14 mouse cellular contexts compared by ENCODE assay signal in genomic region chr13:99743952-99744789, GRCm38 (mm10).
DNase-seq lines count a peak whose midpoint lies in the region; ATAC-seq and TF ChIP-seq lines count a peak whose summit lies in the region.
"Had no signal": no experiment of that assay in that cellular context is flagged by ENCODE, and none has a peak within 500 bp of the region (broad histone marks: within the 10 kb centered on the region; RNA-seq: fewer than 3 reads in every experiment).

No protein-coding gene starts in this region.

- no peaks in the 10 kb centered on the region for H3K27me3 ChIP-seq in hindbrain, embryonic 14.5 days (ENCODE audit: control insufficient read depth, insufficient read depth, low read length)
- no peaks in the 10 kb centered on the region for H3K27me3 ChIP-seq in neural tube, embryonic 13.5 days
- H3K27me3 ChIP-seq: liver, embryonic 12.5 days; megakaryocyte, embryonic 14.5 days had no signal

- no peak for DNase-seq in cerebellum, postnatal 4 days (ENCODE audit: low spot score in 2 of 2)
- no peak for DNase-seq in layer of hippocampus, adult 2 months (ENCODE audit: low spot score in 2 of 2)
- no peak for DNase-seq in layer of hippocampus, adult 8-10 months (ENCODE audit: low spot score in 2 of 2)
- no peak for DNase-seq in hindbrain, embryonic 14.5 days (ENCODE audit: low spot score)
- DNase-seq in frontal cortex, postnatal 10 days (ENCODE audit: low spot score in 2 of 2): no peak
- DNase-seq in lung, postnatal 36 days: no peak
- DNase-seq: adrenal gland, adult 2 months; heart, adult 2 months; kidney, adult 9 months; layer of hippocampus, adult 9-11 months had no signal

- H3K9ac ChIP-seq in hindbrain, embryonic 14.5 days: no peak overlapping the region
- no peak overlapping the region for H3K9ac ChIP-seq in neural tube, embryonic 13.5 days
- H3K9ac ChIP-seq: liver, embryonic 12.5 days had no signal

- peaks cover 22% of the 10 kb centered on the region for H3K4me1 ChIP-seq in hindbrain, embryonic 14.5 days (replicated peaks; ENCODE audit: control insufficient read depth, insufficient read depth, low read length)
- peaks cover 30% of the 10 kb centered on the region for H3K4me1 ChIP-seq in neural tube, embryonic 13.5 days (replicated peaks)
- H3K4me1 ChIP-seq: megakaryocyte, embryonic 14.5 days had no signal

- no peak overlapping the region for H3K4me2 ChIP-seq in hindbrain, embryonic 14.5 days (replicated peaks)
- no peak overlapping the region for H3K4me2 ChIP-seq in neural tube, embryonic 13.5 days
- H3K4me2 ChIP-seq: liver, embryonic 12.5 days had no signal

- 0 out of 2 replicates have a peak, but pooled peaks have one; percentile 6 for ATAC-seq in cerebellum, adult (ENCODE audit: insufficient number of reproducible peaks, low FRiP score, low TSS enrichment)
- peak; percentile 9; the same call in 1 of the 2 replicates for ATAC-seq in hindbrain, embryonic 14.5 days (ENCODE audit: low FRiP score)
- ATAC-seq in neural tube, embryonic 13.5 days (ENCODE audit: low read depth): peak; percentile 57; the same call in 1 of the 2 replicates
- ATAC-seq: liver, embryonic 12.5 days had no signal

- H3K4me3 ChIP-seq in layer of hippocampus, adult 2 months: no peak overlapping the region
- no peak overlapping the region for H3K4me3 ChIP-seq in hindbrain, embryonic 14.5 days (replicated peaks; ENCODE audit: low read length)
- H3K4me3 ChIP-seq in neural tube, embryonic 13.5 days: no peak overlapping the region
- H3K4me3 ChIP-seq: heart, adult 2 months; liver, embryonic 12.5 days had no signal

- peak overlapping the region; percentile 33; the same call in 1 of the 2 replicates for H3K27ac ChIP-seq in layer of hippocampus, adult 2 months
- no peak overlapping the region for H3K27ac ChIP-seq in hindbrain, embryonic 14.5 days
- H3K27ac ChIP-seq in neural tube, embryonic 13.5 days (replicated peaks): peak overlapping the region; percentile 33
- H3K27ac ChIP-seq: heart, adult 2 months; liver, embryonic 12.5 days had no signal

- WGBS in hindbrain, embryonic 14.5 days: 28% methylated on average over 8 of the region's 8 CpGs
- WGBS in neural tube, embryonic 13.5 days: 27% methylated on average over 8 of the region's 8 CpGs

- H3K9me3 ChIP-seq in hindbrain, embryonic 14.5 days (ENCODE audit: control insufficient read depth, low read length): no peaks in the 10 kb centered on the region
- no peaks in the 10 kb centered on the region for H3K9me3 ChIP-seq in neural tube, embryonic 13.5 days
- H3K9me3 ChIP-seq: liver, embryonic 12.5 days; megakaryocyte, embryonic 14.5 days had no signal

- no peak for TF ChIP-seq CTCF in layer of hippocampus, adult 2 months (conservative IDR thresholded peaks at IDR 0.05)

- no peaks in the 10 kb centered on the region for H3K36me3 ChIP-seq in hindbrain, embryonic 14.5 days (replicated peaks; ENCODE audit: control insufficient read depth, insufficient read depth)
- H3K36me3 ChIP-seq in neural tube, embryonic 13.5 days: no peaks in the 10 kb centered on the region
- H3K36me3 ChIP-seq: liver, embryonic 12.5 days had no signal

Comparison
In these comparisons a context has a peak if more than half of its experiments do, and no peak if none do; other contexts are left out.
1. ATAC-seq: peak in every context shown above with its lines; median percentile 57 in neural tube, embryonic 13.5 days; 9 in hindbrain, embryonic 14.5 days; 6 in cerebellum, adult.